Mouse (Mus musculus) WW6 (cell line): Measurements from ENCODE around the gene Smok2b.
"Not testable (repeated sequence)": the region's sequence is repeated elsewhere in the genome, so short reads cannot be mapped to it uniquely, and the experiment has no call there.

Experiments
- DNase-seq: peaks from one replicate; pipeline ENCODE4 v3.0.0-alpha.2; 2013; ENCODE audit warnings: low read depth, low spot score

The Smok2b gene

DNA sequence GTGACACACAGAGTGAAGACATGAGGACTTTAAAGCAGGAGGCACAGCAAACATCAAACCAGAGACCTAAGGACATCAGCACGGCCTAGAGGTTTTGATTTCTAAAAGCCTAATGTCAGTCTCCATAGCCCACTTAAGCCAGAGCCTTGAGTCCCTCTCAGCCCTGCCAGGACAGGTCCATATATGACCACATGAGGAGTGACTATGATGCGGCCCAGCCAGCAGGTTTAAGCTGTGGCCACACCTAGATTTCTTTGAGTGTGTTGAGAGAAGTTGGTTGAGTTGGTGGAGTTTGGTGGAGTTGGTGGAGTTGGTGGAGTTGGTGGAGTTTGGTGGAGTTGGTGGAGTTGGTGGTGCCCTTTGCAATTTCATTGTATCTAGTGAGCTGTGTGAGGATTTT, at the start of gene Smok2b:
Smok2b (plus strand) TSS at position 301 of the 400 bp plus-strand sequence.
- not testable (repeated sequence) for DNase-seq

DNA sequence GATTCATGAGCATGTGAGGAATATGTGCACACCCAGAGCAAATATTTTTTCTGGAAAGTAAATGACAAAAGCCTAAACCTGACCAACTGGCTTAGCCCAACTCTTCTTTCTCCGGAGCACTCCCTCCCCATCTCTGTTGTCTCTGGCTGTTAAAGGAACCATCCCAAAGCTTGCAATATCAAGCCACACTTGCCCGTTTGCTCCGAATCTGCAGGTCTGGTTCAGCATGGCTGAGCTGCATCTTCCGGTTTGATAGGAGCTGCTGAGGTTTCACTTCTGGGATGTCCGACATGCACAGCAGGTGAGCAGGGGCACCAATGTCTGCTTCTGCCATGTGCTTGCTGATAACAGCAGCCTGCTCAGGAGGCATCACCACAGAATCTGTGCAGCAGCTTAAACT, 49.6 kb upstream of the Smok2b start:
- DNase-seq = not testable (repeated sequence)

DNA sequence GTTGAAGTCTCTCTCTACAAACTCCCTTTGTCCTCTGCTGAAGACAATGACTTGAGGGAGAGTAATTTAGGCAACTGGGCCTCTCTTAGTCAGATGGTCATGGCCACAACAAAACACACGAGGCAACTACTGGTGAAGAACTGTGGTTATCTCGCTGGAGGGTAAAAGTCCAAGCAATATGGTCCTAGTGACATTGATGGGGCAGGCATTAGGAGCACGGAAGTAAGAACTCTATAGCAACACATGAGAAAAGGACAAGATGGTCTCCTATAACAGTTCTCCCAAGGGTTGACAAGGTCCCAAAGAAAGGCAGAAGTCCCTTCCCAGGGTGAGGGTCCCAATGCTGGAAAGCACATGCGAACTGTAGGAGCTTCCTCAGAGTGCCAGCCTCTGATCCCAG, 47.3 kb upstream of the Smok2b start:
- not testable (repeated sequence) for DNase-seq

DNA sequence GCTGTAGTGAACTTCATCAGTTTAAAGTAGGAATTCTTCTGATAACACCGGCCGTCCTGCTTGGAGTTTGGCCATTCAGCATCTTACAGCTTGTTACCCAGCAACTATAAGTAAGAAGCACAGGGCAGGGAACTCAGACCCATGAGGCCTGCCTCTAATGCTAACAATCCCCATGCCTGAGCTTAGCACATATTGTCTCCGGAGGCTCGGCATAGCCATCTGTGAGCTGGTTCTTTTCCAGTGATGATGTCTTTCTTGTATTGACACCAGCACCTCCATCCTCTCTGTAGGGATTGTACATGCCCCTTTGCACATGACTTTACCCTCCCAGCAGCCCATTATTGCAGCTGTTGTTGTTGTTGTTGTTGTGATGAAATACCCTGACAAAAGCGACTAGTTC, 45.5 kb upstream of the Smok2b start:
- not testable (repeated sequence) for DNase-seq

DNA sequence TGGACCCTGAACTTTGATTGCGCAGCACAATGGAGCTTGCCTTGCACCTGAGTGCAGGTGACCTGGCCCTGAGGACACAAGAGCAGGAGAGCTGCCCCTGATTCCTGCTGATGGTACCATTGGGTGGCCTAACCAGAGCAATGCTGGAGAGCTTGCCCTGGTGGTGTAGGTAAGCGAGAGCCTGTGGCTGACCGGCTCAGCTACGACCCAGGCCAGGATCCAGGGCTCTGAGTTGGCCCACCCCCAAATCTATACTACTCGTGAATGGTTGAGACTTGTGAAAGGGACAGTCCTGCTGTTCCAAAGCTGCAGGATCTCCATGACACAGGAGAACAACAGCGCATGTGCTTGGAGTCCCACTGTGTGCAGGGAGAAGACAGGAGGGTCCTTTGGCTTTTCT, 43.5 kb upstream of the Smok2b start:
- DNase-seq = not testable (repeated sequence)

DNA sequence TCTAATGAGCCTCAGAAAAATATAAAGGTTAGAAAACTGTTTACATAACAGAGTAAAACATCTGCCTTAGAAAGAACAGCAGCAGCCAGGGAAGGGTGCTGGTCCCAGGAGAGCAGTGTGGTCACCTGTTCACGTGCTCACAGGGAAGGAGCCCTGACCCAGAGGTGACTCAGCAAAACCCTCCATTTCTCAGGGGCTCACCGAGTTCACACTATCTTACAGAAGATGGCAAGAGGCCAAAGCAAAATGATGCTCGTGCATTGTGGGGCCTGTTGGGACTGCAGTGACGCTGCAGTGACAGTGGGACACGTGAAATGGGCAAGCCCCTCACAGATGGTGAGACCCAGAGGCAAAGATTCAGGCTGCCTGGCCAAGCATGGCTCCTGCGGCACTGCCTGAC, 42.4 kb upstream of the Smok2b start:
- not testable (repeated sequence) for DNase-seq

DNA sequence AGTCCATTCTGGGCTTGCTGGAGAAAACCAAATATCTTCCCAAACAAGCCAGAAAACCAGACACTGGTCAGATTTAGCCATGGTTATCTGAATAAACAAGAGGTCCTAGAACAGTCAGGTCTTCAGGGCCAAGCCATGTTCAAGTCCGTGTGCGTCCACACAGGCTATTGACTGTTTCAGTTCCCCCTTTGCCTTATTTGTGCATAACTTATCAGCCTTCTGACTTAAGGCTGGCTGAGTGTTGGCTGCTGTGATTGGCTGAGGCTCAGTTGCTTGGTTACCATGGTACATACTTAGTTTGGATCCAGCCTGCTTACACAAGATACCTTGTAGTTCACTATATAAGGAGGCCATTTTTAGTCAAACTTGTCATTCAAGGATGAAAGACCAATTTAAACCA, 41.2 kb upstream of the Smok2b start:
- not testable (repeated sequence) for DNase-seq

DNA sequence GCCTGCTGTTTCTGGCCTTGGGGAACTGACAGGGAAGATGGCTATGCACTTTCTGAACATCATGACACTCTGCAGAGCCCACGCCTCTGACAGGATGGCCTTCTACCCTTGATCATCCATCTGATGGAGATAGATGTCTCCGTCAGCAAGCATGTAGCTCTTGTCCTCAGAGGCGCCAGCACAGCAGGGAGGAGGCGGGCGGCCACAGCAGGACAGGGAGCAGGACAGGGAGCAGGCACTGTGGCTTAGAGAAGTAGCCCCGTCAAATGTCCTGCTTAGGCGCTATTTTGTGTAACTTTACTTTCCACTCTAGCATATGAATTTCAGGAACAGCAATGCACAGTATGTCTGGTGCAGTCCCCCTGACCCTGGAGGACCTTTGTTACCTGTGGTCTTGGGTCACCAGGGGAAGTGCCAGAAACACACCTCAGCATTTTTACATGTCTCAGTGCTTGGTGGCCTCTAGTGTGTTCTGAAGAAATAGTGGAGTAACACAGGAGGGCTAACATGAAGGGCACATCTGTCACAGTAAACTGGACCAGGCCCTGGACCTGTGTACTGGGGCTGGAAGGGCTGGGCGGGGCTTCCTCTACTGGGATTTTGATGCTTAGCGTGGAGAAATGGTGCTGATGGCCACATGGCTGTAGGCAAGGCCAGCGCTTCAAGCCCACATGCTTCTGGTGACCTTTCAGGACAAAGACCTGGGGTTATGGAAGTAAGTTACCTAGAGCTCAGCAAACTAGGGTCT, 39.0 kb upstream of the Smok2b start:
- DNase-seq = not testable (repeated sequence)

DNA sequence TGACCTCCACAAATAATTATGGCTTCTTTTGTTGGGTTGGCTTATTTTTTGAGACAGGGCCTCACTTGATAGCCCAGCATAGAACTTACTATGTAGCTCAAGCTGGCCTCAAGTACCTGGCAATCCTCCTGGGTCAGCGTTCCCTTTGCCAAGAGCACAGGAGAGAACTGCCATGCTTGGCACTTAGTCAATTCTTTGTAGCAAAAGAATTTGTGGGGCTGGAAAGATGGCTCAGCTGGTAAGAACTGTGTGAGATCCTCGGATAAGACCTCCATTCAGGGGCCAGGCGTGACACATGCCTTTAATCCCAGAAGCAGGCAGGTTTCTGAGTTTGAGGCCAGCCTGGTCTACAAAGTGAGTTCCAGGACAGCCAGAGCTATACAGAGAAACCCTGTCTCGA, 33.6 kb upstream of the Smok2b start:
- DNase-seq = not testable (repeated sequence)

DNA sequence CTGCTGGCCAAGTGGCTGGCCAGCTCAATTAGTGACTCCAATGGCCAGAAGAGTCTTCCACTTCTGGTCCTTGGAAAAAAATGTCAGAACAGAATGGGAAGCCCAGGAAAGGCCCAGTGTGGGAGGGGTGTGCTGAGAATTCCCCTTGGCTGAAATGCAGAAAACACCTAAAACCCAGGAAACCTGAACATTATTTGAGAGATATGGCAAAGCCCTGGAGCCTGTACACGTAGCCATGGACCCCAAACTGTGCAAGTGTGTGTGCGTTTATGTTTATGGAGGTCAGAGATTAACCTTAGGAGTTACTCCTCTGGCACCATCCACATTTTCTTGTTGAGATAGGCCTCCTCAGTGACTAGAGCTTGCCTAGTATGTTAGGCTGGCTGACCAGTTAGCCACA, 31.2 kb upstream of the Smok2b start:
- DNase-seq = not testable (repeated sequence)

DNA sequence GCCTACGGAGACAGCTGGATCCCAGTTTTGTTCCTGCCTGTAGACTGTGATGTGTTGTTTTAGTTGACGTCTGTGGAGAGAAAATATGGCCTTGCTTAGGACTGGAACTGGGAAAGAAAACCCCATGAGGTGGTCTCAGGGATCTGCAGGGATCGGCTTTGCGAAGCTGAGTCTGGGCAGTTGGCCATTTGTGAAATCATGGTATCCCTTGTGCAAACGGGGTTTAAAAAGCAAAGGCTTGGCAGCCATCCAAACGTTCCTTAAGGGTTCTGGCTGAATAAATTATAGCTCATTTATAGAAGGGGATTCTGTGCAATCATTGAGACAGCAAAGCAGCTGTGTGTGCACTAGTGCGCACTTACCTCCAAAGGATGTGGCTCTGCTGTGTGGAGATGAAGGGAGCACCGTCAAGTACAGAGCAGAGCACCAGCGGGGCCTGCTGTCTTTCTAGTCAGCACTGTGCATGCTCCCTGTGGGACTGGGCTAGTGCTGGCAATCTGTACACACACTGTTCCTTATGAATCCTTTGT, 30.1 kb upstream of the Smok2b start:
- not testable (repeated sequence) for DNase-seq

DNA sequence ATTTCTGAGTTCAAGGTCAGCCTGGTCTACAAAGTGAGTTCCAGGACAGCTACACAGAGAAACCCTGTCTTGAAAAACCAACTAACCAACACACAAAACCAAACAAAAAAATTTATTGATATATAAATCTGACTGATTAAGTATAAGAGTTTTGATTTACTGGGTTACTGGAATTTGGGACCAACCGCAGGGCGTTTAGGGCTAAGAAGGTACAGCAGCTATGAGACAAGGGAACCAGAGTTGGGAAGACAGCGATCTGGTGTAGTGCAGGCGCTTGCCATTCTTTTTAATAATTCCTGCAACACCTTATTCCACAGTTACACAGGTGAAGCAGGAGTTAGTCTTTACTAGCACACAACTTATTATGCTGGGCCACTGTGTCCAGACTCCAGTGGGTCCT, 28.5 kb upstream of the Smok2b start:
- DNase-seq = not testable (repeated sequence)

DNA sequence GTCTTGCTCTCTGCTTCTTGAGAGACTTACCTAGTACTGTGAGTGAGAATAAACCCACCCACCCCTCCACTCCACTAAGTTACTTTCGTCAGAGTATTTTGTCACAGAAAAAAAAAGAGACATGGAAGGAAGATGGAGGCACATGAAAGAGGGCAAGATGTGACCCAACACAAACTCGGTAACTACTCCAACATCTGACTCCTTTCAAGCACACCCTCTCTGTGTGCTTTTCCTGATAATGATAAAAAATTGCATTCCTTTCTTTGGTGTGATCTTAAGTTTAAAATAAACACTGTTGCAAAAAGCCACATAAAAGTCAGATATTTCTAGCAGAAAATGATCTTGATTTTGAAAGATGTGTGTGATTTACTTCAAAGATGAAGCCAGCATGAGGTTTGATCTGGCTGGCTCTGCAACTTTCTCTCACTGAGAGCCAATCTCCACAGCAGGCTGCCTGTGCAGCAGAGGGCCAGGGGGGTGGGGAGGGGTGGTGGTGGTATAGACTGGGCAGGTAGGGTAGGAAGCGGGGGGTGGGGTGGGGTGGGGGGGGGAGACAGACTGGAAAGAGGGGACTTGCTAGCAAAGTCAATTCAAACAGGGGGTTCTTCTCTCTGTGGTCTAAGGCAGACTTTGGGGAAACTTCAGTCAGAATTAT, 27.5 kb upstream of the Smok2b start:
- not testable (repeated sequence) for DNase-seq

DNA sequence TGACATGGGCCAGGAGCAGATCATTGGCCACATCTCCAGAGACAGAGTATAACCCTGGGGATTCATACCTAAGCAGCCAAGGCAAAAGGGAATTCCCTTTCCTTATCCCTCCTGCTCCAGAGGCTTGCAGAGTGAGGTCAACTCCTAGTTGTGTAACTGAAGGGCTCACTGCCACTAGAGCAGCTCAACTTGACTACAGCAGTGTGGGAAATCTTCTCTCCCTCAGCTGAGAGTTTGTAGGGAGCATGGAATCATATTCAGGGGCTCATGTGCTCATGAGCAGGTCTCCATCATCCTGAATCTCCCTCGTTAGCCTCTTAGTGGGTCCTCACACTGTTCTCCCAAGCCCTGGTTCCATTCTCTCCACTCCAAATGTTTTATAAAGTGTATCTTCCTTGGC, 24.8 kb upstream of the Smok2b start:
- not testable (repeated sequence) for DNase-seq

DNA sequence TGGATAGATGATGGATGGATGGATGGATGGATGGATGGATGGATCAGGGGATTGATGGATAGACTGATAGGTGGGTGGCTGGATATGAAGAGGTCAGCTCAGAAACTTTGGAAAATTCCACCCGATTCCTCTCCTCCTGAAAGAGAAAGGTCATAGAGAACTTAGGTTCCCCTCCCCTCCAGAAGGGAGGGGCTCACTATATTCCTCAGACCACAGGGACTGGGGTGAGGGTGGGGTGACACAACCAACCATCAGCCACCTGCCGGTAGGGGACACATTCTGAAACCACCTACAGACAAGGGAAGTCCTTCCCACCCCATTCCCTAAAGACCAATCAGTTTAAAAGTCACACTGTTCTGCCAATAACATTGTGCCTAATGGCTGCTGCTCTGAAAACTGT, 23.6 kb upstream of the Smok2b start:
- DNase-seq = no peak

DNA sequence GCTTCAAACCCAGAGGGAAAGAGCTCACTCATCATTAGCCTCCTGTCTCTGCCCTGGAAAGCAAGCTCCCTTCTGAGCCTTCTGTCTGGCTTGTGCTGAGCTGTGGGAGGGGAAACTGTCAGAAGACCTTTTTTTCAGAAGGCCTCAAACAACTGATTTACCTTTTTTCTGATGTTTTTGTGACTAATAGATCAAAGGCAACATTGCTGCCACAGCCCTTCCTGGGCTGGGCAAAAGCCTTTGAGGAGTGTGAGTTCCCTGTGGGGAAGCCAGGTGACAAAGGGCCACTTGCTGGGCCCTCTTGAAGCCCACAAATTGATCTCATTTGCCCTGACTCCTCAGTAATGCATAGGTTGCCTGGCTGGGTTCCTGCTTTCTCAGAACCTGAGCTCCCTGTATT, 21.6 kb upstream of the Smok2b start:
- DNase-seq = not testable (repeated sequence)

DNA sequence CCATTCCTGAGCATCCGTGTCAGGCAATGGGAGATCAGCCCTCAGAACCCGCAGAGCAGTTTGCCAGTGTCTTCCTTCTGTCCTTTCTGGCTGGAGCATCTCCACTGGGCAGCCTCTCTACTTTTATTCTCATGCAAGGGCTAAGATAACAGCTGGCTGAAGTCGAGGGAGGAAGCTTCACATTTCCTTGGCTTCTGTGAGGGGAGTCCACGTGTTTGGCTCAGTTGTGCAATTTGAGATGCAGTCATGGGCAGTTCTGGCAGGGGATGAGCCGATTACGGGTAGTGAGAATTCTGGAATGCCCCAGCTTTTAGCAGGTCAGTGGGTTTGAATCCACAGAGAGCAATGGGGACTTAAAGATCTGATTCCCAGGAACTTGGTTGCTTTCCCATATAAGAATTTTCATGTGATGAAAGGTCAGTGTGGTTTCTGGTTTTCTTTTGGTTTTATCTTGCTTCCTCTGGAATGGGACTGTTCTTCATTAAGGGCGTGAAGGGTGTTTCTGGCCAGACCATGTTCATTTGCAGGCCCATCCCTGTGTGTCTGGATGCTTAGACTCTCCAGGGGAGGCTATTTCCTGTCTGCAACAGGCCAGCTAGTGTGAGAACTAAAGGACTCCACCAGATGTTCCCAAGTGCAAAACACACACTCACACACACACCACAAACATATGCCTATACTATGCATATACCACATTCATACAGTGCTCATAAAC, 17.8 kb upstream of the Smok2b start:
- DNase-seq = no peak

DNA sequence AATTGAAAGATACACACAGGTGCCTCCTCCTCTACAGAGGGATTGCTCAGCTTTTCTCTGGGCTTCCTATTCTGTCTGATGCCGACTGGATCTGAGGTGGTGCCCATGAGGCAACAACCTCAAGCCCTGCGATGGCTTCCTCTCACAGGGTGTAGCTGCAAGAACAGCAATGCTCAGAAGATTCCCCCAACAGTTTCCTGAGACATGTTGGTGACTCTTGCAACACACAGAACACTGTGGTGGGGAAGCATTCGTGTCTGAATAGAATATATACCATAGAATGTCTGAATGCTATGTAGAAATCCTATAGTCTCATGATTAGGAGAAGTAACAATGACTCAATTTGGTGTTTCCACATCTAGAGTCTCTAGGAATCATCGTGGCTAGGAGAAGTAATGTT, 15.9 kb upstream of the Smok2b start:
- no peak for DNase-seq

DNA sequence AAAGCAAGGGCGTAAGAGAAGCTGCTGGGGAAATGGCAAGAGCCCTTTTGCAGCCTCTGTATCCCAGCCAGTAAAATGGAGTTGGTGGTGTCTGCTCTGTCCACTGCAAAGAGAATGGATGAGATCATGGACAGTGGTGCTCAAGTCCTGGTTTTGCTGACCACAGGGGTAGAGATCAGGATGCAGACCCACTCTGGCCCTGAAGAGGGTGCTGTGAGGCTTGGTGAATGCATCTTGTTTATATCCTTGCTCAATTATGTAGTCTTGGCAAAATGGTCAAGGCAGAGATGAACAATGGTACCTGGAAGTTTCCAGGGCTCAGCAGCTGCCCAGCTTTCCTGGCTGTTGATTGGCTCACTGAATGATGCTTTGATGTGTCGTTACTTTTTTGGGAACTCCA, 14.5 kb upstream of the Smok2b start:
- DNase-seq = no peak

DNA sequence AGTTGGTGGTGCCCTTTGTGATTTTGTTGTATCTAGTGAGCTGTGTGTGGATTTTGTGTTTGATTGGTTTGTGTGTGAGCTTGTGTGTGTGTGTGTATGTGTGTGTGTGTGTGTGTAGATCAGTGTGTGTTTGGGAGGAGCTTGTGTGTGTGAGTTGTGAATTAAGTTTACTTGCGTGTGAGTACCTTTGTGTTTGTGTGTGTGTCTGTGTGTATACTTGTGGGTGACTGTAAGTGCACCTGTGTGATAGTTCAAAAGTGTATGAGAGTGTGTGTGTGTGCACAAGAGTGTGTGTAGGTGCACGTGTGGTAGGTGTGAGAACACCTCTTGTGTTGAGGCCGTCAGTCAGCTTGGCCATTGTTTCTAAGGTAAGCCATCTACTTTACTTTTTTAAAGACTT, 9.2 kb upstream of the Smok2b start, which contains the start of gene Smok2a:
Smok2a (plus strand) TSS at position 301 of the 400 bp plus-strand sequence.
- no peak for DNase-seq

DNA sequence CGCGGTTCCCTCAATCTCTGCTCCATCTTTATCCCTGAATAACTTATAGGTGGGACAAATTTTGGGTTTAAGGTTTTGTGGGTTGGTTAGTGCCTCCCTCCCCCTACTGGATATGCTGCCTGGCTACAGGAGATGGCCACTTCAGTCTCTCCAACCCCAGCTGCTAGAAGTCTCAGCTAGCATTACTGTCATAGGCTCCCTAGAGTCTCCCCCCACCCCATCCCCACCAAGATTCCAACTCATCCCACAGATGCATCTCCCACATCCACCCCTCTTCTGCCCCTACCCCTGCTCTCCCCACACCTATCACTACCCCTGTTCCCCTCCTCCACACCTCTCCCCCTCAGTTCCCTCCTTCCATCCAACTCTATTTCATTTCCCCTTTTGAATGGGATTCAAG, 8.1 kb upstream of the Smok2b start:
- DNase-seq = not testable (repeated sequence)

DNA sequence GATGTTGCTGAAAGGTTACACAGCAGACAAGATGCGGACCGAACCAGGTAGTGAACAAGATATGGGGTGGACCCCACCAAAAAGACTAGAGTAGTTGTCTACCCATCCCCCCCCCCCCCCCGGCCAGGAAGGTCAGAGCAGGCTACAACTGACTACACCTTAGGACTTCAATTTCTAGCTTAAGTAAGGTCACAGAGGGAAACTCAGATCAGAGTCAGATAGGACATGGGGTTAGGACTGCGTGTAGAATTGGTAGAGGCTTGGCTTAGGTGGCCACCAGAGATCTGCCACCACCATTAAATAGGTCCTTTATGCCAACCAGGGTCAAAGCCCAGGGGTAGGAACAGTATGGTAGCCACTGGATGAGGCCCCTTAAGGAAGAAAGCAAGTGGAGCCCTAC, 9.4 kb downstream of the Smok2b start:
- not testable (repeated sequence) for DNase-seq
